Mouse (Mus musculus): ENCODE results near the gene Sorl1.

- TF ChIP-seq CTCF (IDR thresholded peaks at IDR 0.05; ENCODE audit: low read depth): no peak
- no peak for TF ChIP-seq EP300 (IDR thresholded peaks at IDR 0.05; ENCODE audit: low read depth)
Observed at GRCm38 (mm10) chr9:41934848-41935372, 189.2 kb downstream of the Sorl1 start.

Data from heart, postnatal 0 days (tissue).